Mouse (Mus musculus): ENCODE results near the gene Nhsl1.
A peak's percentile ranks its signal among the peaks of the same experiment; 100 is the strongest.

Nhsl1 gene

GRCm38 (mm10) chr10:18463071-18463841 lies 144.5 kb downstream of the Nhsl1 start:
- DNase-seq (ENCODE audit: low read depth, low spot score) = no peak
- Histone ChIP-seq H3K36me3 (ENCODE audit: control insufficient read depth, insufficient read depth, low read length, poor library complexity, severe bottlenecking) (no peaks in the 10 kb centered on the region), H3K27me3 (ENCODE audit: control insufficient read depth, insufficient read depth, low read length, poor library complexity, severe bottlenecking) (no peaks in the 10 kb centered on the region)

- DNase-seq (ENCODE audit: low read depth, low spot score) = no peak
- Histone ChIP-seq H3K36me3 (ENCODE audit: control insufficient read depth, insufficient read depth, low read length, poor library complexity, severe bottlenecking) (no peaks in the 10 kb centered on the region), H3K27me3 (ENCODE audit: control insufficient read depth, insufficient read depth, low read length, poor library complexity, severe bottlenecking) (no peaks in the 10 kb centered on the region)
Measured at GRCm38 (mm10) chr10:18468396-18468795, 149.6 kb downstream of the Nhsl1 start.

- Histone ChIP-seq H3K27me3 (ENCODE audit: control insufficient read depth, insufficient read depth, low read length, poor library complexity, severe bottlenecking) (no peaks in the 10 kb centered on the region), H3K36me3 (ENCODE audit: control insufficient read depth, insufficient read depth, low read length, poor library complexity, severe bottlenecking) (no peaks in the 10 kb centered on the region)
- DNase-seq (ENCODE audit: low read depth, low spot score) = peak; percentile 62
Measured at GRCm38 (mm10) chr10:18469279-18470135, 150.7 kb downstream of the Nhsl1 start.

- no peak for DNase-seq (ENCODE audit: low read depth, low spot score)
- no peaks in the 10 kb centered on the region for H3K27me3 ChIP-seq (ENCODE audit: control insufficient read depth, insufficient read depth, low read length, poor library complexity, severe bottlenecking)
- H3K36me3 ChIP-seq (ENCODE audit: control insufficient read depth, insufficient read depth, low read length, poor library complexity, severe bottlenecking) = no peaks in the 10 kb centered on the region
Measured at GRCm38 (mm10) chr10:18470351-18471060, 151.7 kb downstream of the Nhsl1 start.

- DNase-seq (ENCODE audit: low read depth, low spot score) = no peak
- no peaks in the 10 kb centered on the region for H3K36me3 ChIP-seq (ENCODE audit: control insufficient read depth, insufficient read depth, low read length, poor library complexity, severe bottlenecking)
- H3K27me3 ChIP-seq (ENCODE audit: control insufficient read depth, insufficient read depth, low read length, poor library complexity, severe bottlenecking) = no peaks in the 10 kb centered on the region
Measured at GRCm38 (mm10) chr10:18471648-18472047, 152.9 kb downstream of the Nhsl1 start.

GRCm38 (mm10) chr10:18475126-18475525 lies 156.3 kb downstream of the Nhsl1 start:
- Histone ChIP-seq H3K36me3 (ENCODE audit: control insufficient read depth, insufficient read depth, low read length, poor library complexity, severe bottlenecking) (no peaks in the 10 kb centered on the region), H3K27me3 (ENCODE audit: control insufficient read depth, insufficient read depth, low read length, poor library complexity, severe bottlenecking) (no peaks in the 10 kb centered on the region)
- no peak for DNase-seq (ENCODE audit: low read depth, low spot score)

GRCm38 (mm10) chr10:18478294-18478693 lies 159.5 kb downstream of the Nhsl1 start:
- H3K36me3 ChIP-seq (ENCODE audit: control insufficient read depth, insufficient read depth, low read length, poor library complexity, severe bottlenecking) = no peaks in the 10 kb centered on the region
- H3K27me3 ChIP-seq (ENCODE audit: control insufficient read depth, insufficient read depth, low read length, poor library complexity, severe bottlenecking) = no peaks in the 10 kb centered on the region
- no peak for DNase-seq (ENCODE audit: low read depth, low spot score)

- DNase-seq (ENCODE audit: low read depth, low spot score) = no peak
- no peaks in the 10 kb centered on the region for H3K36me3 ChIP-seq (ENCODE audit: control insufficient read depth, insufficient read depth, low read length, poor library complexity, severe bottlenecking)
- H3K27me3 ChIP-seq (ENCODE audit: control insufficient read depth, insufficient read depth, low read length, poor library complexity, severe bottlenecking) = no peaks in the 10 kb centered on the region
Measured at GRCm38 (mm10) chr10:18479285-18479684, 160.5 kb downstream of the Nhsl1 start.

GRCm38 (mm10) chr10:18480836-18481235 lies 162.1 kb downstream of the Nhsl1 start:
- no peaks in the 10 kb centered on the region for H3K27me3 ChIP-seq (ENCODE audit: control insufficient read depth, insufficient read depth, low read length, poor library complexity, severe bottlenecking)
- H3K36me3 ChIP-seq (ENCODE audit: control insufficient read depth, insufficient read depth, low read length, poor library complexity, severe bottlenecking) = no peaks in the 10 kb centered on the region
- DNase-seq (ENCODE audit: low read depth, low spot score) = no peak

- H3K36me3 ChIP-seq (ENCODE audit: control insufficient read depth, insufficient read depth, low read length, poor library complexity, severe bottlenecking) = no peaks in the 10 kb centered on the region
- H3K27me3 ChIP-seq (ENCODE audit: control insufficient read depth, insufficient read depth, low read length, poor library complexity, severe bottlenecking) = no peaks in the 10 kb centered on the region
- no peak for DNase-seq (ENCODE audit: low read depth, low spot score)
Measured at GRCm38 (mm10) chr10:18482558-18483141, 163.9 kb downstream of the Nhsl1 start.

GRCm38 (mm10) chr10:18483658-18484057 lies 164.9 kb downstream of the Nhsl1 start:
- no peaks in the 10 kb centered on the region for H3K27me3 ChIP-seq (ENCODE audit: control insufficient read depth, insufficient read depth, low read length, poor library complexity, severe bottlenecking)
- no peaks in the 10 kb centered on the region for H3K36me3 ChIP-seq (ENCODE audit: control insufficient read depth, insufficient read depth, low read length, poor library complexity, severe bottlenecking)
- DNase-seq (ENCODE audit: low read depth, low spot score) = no peak

GRCm38 (mm10) chr10:18484731-18485130 lies 165.9 kb downstream of the Nhsl1 start:
- no peak for DNase-seq (ENCODE audit: low read depth, low spot score)
- Histone ChIP-seq H3K36me3 (ENCODE audit: control insufficient read depth, insufficient read depth, low read length, poor library complexity, severe bottlenecking) (no peaks in the 10 kb centered on the region), H3K27me3 (ENCODE audit: control insufficient read depth, insufficient read depth, low read length, poor library complexity, severe bottlenecking) (no peaks in the 10 kb centered on the region)

- Histone ChIP-seq H3K36me3 (ENCODE audit: control insufficient read depth, insufficient read depth, low read length, poor library complexity, severe bottlenecking) (no peaks in the 10 kb centered on the region), H3K27me3 (ENCODE audit: control insufficient read depth, insufficient read depth, low read length, poor library complexity, severe bottlenecking) (no peaks in the 10 kb centered on the region)
- DNase-seq (ENCODE audit: low read depth, low spot score) = no peak
Measured at GRCm38 (mm10) chr10:18488239-18488803, 169.5 kb downstream of the Nhsl1 start.

GRCm38 (mm10) chr10:18489936-18490335 lies 171.2 kb downstream of the Nhsl1 start:
- Histone ChIP-seq H3K36me3 (ENCODE audit: control insufficient read depth, insufficient read depth, low read length, poor library complexity, severe bottlenecking) (no peaks in the 10 kb centered on the region), H3K27me3 (ENCODE audit: control insufficient read depth, insufficient read depth, low read length, poor library complexity, severe bottlenecking) (no peaks in the 10 kb centered on the region)
- DNase-seq (ENCODE audit: low read depth, low spot score) = no peak

All from splenic B cell, adult 2 months (primary cell).